Mouse (Mus musculus): ENCODE results near the gene Galns.

Gene Galns

DNA sequence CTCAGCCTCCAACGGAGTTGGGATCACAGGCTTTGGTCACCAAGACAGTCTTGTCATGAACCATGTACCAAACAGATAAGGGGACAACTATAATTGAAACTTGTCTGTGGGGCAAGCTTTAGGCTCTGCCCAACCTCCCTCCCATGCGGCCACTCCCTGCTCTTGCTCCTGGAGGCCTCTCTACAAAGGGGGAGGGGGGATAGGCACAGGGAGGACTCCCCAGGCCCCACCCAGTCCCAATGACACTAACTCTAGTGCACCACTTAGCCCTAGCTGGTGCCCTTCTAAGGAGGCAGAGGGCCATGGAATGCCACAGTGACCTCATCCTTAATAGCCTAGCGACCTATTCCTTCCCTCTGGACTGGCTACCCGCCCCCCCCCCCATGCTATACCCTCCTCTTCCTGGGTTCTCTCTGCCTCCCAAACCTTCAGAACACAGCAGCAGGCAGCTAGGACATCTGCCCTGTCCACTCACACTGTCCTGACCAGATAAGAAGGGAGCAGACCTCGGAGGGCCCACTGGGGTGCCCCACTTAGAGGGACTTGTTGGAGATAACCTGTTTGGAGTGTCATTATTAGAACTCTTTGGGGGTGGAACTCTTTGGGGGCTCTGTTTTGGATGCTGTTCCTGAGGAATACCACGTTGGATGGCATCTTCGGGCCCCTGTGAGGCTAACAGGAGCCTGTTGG is 65.1 kb downstream of the Galns start:
- peak; percentile 68 for DNase-seq (ENCODE audit: low read depth, low spot score)

DNA sequence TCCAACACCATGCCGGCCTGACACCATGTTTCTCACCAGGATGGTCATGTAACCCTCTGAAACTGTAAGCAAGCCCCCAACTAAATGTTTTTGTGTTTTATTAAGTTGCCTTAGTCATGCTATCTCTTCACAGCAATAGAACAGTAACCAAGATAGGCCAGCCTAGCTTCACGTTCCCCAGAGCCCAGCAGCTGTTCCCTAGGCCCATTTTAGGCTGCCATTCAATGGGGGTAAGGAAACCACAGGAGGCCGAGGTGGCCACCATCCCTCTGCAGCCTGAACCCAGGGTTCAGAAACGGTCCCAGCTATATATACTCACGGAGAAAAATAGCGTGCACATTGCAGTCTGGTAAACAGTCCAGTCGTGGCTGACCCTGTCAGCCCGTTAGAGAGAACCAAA is 67.1 kb downstream of the Galns start:
- no peak for DNase-seq (ENCODE audit: low read depth, low spot score)

DNA sequence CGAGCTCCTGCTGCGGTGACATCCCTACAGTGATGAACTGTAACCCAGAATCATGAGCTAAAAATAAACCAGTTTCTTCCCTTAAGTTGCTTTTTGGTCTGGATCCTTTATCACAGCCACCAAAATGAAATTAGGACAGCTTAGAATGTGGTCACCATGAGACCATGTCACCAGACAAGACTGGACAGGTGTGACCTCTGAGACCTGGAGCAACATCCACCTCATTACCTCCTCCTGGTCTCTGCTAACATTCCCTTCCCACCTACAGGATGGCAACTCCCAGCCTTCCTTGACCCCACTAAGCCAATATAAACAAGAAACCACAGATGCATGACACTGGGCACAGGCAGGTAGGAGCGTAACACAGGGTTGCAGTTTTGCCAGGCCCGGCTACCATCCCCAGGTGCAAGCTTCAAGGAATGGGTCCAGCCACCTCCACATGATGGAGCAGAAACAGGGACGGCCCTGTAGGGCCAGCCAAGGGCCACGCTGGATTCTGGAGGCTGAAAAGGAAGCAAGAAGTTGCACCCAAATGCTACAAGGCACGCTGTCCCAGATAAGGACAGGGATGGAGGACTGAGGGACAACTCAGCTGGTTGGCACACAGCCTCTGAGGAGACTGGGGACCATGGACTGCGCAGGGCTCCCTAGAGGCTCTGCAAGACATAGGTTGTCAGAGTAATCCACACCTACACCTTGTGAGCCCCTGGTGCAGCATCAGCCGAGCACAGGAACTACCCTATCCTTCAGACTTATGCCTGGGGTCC is 72.8 kb downstream of the Galns start:
- DNase-seq (ENCODE audit: low read depth, low spot score) = no peak

DNA sequence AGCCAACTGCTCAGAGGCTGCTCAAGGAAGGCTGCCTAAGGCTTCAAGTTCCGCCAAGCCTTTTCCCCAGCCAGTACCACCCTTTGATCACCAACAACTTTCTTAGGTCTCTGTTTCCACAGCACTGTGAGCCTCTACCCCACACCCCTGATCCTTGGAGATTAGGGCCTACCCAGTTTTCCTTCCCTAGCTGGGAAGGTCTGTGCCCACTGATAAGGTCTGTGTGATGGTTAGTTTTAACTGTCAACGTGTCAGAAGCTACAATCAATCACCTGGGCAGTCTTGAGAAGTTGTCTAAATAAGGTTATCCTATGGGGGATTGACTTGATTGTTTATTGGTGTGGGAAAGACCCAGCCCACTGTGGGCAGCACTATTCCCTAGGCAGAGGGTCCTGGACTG is 73.5 kb downstream of the Galns start:
- DNase-seq (ENCODE audit: low read depth, low spot score) = peak; percentile 74

DNA sequence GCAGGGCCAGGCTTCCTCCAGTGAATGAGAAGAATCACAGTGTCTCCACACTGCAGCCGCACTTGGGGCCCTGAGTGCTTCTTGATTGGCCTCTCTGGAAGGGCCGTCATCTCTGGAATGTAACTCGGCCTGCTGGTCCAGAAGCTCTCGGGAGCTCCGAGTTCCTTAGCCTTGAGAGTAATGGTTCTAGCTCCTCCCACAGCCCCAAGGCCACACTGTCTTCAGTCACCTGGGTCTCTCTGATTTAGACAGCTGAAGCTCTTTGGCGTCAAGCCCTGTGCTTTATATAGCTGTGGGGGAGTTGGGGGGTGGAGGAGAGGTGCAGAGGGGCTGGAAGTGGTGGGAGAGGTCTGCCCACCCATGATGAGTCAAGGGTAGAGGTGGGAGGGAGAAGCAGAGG is 74.2 kb downstream of the Galns start:
- no peak for DNase-seq (ENCODE audit: low read depth, low spot score)

DNA sequence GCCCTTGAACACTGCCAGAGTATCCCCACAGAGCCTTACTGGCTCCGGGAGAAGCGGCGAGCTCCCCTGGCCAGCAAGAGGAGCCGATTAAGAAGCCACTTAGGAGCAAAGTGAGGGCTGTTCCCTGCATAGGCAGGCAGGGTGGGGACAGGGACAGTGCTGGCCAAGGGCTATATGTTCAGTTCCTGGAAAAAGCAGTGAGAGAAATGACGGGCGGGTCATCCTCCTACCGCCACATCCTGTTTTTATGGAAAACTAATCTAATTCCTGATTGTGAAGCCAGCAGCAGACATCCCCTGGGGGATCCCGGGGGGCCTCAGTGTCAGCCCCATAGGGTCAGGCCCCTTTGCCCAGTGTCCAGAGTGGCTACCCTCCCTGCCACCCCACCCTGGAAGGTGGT is 80.0 kb downstream of the Galns start:
- DNase-seq (ENCODE audit: low read depth, low spot score) = no peak

DNA sequence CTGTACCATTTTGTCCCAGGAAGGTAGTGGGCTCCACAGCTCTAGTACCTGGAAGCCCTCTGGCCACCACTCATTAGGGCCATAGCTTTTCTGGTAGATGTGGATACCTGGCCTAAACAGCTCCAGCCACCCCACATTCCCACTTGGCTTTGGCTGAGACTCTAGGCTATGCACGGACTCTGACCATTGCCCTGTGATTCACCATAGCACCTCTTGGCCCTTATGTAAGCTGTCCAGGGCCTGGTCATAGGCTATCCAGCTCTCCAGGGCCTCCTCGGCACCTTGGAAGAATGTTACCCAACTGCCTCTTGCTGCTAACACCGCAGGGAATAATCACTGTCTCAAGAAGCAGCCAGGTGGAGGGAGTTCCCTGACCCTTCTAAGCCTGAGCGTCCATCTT is 82.1 kb downstream of the Galns start:
- no peak for DNase-seq (ENCODE audit: low read depth, low spot score)
